Mouse (Mus musculus) thymus, adult 18-20 months (tissue): Measurements from ENCODE around the gene Cldn22.
"Not testable (repeated sequence)": the region's sequence is repeated elsewhere in the genome, so short reads cannot be mapped to it uniquely, and the experiment has no call there.

ENCODE experiments used
- DNase-seq, 2 experiments: peaks; one replicate each; pipeline ENCODE4 v3.0.0; 2022; ENCODE audit warnings: mixed read lengths in 2 of 2

Cldn22 gene

DNA sequence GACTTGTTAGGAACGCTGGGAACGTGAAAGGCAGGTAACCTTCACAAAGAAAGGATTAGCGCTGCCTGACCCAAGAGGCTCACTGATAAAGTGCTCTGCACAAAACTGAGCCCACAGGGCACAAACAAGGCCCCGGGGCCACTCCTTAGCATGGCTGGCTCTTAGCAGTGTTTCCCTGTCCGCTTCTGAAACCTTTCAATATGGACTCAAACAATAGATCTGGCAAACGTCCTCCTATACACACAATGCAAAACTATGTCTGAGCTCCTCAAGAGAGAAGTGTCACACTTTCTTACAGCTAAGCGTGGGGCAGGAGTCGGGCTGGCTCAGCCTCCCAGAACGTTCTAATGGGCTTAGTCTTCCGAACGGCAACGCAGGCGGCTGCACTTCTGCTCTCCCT is at the start of gene Cldn22:
Gene Cldn22 (plus strand): TSS at position 301 of the 400 bp plus-strand sequence.
- no peak for DNase-seq

DNA sequence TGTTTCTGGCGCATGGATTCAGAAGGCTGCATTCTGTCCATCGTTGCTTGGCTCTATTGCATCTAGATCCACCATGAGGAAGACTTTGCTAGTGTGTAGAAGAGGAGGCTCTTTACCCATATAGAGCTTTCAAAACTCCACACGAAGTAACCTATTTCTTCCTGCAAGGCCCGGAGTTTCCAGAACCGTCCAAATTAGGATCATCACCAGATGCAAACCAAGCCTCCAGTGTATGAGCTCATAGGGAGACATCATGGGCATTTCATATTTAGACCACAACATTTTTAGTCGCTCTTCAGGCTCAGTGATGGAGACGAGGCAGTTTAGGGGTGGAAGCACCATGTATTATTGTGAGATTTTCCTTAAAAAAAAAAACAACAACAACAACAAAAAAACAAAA is 46.9 kb upstream of the Cldn22 start:
- DNase-seq: no peak

DNA sequence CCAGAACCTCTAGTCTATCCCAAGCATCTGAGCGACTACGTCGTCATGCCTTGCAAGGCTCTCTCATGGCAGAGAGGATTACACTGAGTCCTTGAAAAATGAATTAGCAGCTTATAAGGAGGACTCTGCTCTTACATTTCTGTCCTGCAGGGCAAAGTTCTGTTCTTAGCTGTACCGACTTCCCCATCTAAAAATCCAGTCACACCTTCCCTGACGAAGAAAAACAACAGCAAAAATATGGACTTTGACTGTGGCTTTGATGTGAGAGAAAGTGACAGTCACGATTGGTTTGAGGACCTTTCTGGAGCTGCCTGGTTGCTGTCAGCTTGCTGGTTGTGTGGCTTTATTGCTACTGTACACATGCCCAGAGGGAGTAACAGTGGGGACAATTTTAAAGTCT is 44.7 kb upstream of the Cldn22 start:
- DNase-seq: no peak

DNA sequence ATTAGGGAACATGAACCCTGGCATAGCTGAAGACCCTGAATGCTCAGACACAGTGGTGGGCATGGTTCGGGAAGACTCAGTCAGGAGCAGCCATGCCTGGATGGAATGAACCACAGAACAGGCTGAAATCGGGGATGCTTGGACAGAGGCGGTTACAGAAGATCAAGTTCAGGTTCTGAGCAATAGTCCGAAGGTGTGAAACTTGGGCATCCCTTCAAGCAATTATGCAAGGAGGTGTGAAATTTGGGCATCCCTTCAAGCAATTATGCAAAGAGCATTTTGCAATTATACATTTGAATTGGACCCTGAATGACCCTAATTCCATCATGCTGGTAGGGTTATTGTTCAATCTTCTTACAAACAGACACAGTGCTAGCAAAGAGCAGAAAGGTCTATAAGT is 42.4 kb upstream of the Cldn22 start:
- no peak for DNase-seq

DNA sequence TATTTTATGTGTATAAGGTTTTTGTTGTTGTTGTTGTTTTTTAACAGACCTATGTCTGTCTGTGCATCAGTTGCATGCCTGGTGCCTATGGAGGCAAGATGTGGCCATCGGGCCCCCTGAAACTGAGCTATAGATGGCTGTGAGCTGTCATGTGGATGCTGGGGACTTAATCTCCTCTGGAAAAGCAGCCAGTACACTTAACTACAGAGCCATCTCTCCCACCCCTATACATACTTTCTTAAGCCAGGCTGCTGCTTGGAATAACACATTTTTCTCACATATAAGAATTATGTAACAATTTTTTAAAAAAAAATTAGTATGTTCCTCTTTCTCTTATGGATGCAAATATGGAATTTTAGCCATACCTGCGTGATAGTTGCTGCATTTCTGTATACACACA is 40.7 kb upstream of the Cldn22 start:
- no peak for DNase-seq

DNA sequence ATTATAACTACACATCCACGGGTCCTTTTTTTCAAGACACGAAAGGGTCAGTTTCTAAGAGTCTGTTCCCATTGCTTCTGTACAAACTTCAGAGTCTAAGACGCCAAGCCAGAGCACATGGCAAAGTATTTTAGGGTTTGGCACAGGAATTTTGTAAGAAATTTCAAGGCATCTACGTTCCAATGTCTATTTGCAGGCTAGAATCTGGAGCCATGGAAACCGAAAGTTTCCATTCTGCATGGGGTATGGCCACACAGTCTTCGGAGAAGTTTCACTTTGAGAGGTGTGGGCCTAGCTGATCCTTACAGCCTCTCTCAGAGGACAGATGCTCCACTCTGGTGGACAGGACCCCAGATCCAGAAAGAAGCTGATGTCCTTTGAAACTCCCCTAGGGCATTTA is 40.3 kb upstream of the Cldn22 start:
- no peak for DNase-seq

DNA sequence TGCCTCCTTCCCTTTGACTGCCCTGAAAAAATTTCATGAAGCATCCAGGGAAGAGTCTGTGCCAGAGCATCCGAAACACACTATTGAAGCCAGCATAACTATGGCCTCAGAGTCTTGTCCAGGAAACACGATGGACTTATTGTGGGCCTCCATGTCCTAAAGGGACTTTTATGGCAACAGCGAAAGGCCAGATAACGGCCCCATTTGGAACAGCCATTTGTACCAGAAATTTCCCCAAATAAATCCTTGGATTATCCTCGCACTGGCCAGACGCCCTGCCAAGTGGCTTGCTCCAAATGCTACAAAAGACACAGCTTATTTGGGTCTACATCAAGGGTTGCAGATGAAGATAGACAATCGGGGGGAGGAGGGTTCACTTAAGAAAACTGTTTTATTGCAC is 39.8 kb upstream of the Cldn22 start:
- DNase-seq: no peak

DNA sequence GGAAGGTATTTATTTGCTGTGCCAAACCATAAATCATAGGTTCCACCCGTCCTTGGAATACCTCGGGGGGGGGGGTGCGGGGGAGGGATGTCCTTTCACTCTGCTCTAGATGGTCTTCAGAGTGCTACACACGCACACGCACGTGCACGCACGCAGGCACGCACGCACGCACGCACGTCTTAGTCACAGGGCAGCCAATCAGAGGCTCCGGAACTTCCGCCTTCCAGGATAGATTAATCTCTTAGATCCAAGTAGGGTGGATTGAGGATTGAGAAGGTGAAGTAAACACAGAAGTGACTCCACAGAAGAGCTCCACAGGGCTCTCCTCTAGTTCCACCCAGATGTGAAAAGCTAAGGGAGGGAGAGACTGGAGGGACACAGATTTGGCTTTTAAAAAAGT is 38.0 kb upstream of the Cldn22 start:
- DNase-seq: no peak

DNA sequence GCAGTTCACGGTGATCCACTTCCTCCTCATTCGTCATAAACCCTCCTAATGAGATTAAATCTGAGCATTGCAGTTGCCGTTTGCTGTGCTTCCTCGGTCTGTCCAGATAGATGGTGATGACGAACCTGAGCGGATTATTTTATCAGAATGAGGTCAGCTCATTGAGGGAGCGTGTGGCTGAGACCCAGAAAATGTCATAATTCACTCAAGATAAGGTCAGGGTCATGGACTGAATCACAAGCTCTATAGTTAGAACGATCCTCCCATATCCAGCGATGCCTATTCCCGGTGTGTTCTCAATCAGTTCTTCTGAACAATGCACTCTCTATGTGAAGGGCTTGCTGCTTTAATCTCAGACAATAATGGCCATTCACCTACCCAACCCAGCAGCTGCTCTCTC is 36.6 kb upstream of the Cldn22 start:
- DNase-seq: no peak

DNA sequence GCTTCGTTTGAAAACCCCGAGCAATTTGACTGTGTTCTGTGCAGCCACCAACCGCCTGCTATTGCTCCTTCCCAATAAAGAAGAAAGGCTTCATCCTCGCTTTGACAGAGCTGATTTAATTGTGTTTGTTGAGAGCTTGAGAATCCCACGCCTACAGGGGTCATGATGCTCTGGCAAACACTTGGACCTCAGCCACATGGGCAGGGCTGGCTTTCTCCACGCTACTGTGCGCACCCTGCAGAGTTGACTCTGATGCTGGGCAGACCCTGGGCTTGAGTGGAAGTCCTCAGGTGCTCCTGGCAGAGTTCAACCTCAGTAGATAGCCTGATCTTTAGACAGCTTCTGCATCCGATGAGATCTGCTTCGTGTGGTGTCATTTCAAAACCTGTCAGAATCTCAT is 32.3 kb upstream of the Cldn22 start:
- no peak for DNase-seq

DNA sequence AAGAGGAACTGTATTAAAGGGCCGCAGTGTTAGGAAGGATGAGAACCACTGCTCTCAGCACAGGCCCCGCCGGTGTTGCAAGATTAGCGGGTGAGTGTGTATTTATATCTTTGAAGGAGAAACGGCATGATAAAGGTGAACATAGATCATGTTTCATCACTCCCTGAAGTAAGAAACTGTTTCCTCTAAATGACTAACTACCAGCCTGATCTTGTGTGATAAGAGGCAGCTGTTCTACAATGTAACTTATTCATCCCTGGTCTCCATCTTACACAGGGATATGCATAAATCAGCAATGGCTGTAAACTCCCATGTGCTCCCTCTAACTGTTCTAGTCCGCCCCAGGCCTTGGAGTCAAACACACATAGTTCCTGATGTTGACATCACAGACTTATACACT is 24.8 kb upstream of the Cldn22 start:
- DNase-seq: no peak

DNA sequence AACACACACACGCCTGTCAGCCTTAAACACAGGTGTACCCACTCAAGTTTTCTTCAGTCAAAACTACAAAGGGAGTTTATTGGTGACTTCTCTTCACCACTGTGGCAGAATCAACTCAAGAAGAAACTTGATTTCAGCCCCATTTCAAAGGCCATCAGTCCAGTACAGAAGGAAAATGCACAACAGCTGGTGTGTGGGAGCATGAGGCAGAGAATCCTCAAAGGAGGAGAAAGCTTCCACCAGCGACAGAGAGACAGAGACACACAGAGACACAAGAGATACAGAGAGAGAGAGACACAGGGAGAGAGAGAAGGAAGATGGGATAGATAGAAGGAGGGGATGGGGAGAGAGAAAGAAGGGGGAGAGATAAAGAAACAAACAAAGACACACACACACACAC is 21.9 kb upstream of the Cldn22 start:
- no peak for DNase-seq

DNA sequence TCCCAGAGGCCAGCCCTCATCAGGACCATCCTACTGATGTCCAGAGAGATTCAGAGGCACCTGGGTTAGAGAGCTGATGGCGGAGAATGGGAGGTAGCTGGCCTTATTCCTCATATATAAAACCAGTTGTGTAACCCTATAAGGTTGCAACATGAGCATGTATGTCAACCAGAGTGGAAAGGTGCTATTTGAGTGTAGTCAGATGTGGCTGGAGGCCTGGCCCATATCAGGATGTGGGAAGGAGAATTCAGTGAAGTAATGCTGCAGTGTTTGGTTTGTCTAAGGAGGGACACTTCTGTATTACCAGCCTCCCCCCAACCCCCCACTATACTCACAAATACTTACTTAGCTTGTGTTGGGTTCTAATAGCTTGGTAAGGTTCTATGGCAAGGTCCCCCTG is 20.0 kb upstream of the Cldn22 start:
- no peak for DNase-seq

DNA sequence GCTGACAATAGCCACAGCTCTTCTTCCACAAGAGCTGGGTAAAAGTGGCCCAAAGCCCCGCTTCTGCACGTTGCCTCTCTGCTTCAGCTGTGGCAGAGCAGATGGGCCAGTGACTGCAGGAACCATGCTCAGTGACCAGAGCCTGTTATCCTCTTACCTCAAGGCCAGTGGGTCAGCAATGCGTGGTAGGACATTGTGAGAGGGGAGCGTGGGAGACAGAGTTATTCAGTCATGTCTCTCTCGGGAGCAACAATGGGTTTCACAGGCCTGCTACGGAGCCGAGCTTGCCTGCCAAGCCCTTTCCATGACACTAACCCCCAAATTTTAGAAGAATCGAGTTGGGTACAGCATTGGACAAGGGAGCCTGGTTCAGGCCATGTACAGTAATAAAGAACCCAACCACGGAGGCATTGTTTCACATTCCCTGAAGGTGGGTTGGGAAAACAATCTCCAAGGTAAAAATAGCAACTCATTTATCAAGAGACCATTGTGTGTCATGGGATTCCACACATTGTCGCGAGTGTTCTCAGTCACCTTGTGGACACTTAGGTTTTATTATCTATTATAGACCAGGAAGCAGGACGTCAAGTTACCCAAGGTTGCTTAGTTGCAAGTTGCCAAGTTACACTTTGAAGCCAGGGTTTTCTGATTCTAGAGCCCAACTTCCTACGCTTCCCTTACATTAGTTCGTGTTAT is 14.2 kb upstream of the Cldn22 start:
- no peak for DNase-seq

DNA sequence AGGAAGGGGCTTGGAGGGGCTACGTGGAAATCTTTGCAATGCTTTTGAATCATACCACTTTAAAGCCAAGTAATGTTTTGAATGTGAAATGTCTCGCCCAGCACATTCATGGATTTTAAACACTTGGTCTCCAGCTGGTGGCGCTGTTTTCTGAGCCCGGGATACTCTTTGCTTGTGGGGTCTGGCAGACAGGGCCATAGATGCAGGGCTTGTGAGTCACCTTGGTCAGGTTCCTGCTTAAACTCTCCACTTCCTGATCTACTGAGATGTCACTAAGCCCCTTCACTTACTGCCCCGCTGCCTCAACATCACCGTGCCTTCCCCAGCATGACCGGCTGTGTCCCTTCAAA is 13.6 kb upstream of the Cldn22 start:
- DNase-seq: no peak

DNA sequence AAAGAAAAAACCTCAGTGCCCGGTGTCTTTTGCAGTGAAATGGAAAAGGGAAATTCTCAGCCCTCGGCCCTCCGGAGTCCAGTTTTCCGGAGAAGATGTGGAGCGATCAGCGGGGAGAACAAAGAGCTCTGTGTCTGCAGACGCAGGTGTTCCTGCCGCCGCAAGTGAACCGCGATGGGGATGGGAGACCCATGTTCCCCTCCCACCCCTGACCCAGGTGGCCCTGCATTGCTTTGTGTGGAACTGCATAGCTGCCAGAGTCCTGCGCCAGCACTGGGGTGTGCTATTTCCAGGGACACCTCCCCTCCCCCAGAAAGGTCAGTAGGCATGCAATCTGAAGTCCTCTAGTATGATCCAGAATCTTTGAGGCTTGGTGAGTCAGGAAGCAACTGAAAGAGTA is 13.1 kb upstream of the Cldn22 start:
- DNase-seq: no peak

DNA sequence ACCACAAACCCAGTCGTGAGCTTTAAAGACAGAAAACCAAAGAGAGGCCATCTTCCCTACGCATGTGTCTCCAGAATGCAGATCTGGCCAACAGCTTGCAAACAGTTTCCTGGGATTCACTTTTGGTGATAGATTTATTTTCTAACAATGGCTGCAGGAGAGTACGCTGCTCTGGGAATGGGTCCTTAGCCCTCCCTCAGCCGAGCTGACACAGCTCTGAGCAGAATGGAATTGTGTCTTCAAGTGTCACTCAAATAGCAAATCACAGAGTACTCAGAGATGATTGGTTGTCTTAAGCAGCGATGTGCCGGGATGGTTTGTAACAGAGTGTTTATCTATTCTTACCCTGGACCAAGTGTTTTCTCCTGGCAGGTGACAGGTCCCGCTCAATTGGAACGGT is 5.2 kb upstream of the Cldn22 start:
- DNase-seq: no peak

DNA sequence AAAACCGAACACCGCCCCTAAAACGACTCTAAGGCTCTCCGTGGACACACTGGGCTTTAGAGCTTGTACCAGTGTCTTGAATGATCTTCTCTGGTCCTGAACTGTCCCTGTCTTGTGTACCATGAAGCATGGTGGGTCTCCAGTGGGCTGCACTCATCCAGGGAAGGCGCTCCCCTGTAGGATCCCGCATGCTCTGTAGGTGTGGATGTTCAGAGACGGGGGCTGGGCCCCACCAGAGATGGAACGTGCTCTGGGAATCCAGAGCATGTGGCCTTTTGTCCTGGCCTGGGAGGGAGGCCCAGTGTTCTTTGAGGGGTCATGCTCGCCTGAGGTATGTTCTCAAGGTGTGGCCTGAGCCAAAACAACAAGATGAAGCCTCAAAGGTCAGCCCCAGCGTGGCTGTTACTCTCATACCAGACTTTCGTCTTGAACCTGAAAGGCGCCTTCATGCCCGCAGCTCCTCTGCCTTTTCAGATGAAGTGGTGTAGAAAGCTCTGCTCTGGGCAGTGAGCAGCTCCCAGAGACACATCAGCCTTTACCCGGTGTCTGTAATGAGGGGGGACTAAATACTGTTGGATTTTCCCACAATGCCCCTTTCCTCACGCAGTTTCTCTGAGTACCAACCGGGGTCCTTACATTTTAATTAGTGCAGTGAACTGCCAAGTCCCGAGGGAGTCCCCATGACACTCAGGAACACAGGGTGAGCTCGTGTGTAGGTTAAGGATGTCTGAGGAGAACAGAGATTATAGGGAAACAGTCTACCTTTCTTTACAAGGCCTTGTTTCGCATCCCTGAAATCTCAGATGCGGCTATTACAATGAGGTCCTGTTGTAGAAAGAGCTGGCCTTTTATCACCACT is 3.1 kb upstream of the Cldn22 start:
- DNase-seq: no peak

DNA sequence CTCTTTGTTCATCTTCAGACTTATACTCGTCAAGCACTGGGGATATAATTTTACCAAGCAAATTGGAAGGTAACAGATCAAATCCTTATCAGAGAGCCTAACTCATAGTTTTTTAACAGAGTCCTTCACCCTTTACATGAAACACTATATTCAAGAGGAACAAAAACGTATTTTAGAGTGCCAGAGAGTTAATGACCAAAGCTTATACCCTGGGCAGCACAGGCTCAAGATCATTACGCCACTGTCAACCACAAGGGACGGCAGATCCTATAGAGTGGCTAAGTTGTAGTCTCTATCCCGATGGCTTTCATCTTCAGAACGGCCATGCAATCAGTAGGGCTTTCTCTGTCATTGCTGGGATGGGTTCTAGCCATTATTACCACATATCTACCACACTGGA is 2.4 kb upstream of the Cldn22 start, which contains the start of gene Cldn24:
Gene Cldn24 (plus strand): TSS at position 301 of the 400 bp plus-strand sequence.
- no peak for DNase-seq

DNA sequence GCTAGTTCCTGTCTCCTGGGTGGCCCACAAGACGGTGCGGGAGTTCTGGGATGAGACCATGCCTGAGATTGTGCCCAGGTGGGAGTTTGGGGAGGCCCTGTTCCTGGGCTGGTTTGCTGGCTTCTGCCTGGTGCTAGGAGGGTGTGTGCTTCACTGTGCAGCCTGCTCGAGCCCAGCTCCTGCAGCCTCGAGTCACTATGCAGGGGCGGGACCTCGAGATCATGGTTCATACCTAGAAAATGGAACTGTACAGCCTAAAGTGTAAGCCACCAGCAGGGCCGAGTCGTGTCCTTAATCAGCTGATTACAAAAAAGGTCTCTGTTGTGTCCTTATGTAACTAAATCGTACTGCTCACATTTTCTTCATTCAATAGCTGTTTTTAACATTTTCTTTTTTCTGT is 1.7 kb upstream of the Cldn22 start:
- not testable (repeated sequence) for DNase-seq

DNA sequence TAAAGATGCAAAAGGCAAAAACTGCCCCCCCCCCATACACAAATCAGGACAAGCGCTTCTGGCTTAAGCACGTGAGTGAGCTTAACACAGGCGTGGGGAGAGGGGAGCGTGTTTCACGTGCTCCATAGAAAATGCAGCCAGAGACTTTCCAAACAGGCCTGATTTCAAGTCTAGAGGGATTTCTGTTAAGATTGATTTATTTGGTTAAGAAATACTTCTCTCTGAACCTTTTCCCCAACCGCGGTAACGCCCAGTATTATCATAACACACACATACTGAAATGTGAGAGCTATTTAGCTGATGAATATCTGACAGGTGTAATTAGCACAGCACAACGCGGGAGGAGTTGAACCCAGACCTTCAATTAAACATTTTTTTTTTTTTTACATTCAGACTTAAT is 505 bp upstream of the Cldn22 start:
- DNase-seq: no peak

DNA sequence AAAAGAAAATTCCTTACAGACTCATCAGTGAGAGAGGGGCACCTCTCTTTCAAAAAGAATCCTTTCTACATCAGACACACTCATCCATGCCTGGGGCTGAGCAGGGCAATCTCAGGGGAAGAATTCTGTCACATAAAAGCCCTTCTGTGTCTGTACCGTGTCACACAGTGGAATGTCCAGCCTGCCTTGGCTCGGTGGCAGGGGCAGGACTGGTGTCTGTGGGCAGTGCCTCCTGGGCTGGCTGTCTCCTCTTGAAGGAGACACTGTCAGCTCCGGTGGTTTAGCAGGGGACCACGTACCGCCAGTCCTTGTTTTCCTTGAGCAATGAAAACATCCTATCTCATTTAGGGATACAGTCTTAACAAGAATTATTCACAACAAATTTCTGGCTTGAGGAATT is 1.3 kb downstream of the Cldn22 start:
- no peak for DNase-seq

DNA sequence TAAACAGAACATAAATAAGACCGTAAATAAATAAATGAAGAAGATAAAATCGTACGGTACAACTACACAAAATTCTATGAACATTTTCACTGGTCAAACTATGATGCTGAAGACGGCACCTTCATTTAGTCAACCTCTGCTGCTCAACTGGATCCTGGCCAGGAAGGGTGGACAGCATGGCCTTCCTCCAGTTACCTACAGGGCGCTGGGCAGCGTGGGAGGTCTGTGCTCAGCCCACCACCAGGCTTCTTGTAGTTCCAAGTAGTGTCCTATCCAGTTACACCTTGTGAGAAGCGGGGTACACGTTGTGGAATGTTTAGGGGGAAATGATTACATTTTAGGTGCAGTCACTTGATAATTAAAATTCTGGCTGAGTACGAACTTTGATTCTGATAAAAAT is 2.6 kb downstream of the Cldn22 start:
- DNase-seq: no peak

DNA sequence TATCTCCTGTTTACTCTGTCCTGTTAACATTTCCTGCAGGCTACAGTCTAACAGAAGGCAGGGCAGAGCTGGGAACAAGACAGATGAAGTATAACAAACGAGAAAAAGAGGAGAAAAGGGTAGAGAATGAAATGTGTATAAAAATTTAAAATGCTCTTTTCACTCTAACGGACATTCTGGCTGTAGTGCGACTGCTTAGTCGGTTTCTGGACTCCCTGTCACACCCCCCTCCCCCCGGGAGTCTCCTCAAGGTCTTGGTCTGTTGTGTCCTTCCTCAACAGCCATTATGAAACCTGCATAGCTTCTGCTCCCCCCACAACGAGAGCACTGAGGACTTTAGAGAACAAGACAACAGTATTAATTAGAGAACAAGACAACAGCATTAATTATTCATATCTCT is 8.3 kb downstream of the Cldn22 start:
- DNase-seq: no peak

DNA sequence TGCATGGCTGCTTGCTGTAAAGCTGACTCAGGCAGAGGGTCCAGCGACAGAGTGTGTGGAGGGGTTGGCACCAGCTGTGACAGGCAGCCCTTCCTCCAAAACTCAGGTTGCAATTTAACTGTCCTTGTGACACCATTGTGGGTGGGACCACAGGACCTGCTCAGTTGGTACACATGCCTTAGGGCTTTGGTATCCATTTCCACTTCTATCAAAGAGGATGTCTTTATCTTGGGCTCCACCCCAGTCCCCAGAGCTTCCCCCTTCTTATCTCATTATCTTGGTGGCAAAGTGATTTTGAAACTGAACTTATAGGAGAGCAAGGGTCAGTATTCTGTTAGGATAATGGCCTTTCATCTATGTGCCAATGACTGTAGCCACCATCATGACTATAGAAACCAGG is 9.7 kb downstream of the Cldn22 start:
- DNase-seq: no peak
